Mouse (Mus musculus) C2C12 (cell line): Measurements from ENCODE around the gene Acoxl.

Source experiments
- CTCF ChIP-seq: IDR thresholded peaks from one replicate; pipeline ENCODE4 v1.5.1; 2011; ENCODE audit not compliant: control insufficient read depth, insufficient read depth, insufficient read length
- FOSL1 ChIP-seq: IDR thresholded peaks from one replicate; pipeline ENCODE4 v1.8.0; 2011; ENCODE audit warnings: mild to moderate bottlenecking, low read length; ENCODE audit not compliant: poor library complexity, insufficient read depth, severe bottlenecking
- MAX ChIP-seq: IDR thresholded peaks from one replicate; pipeline ENCODE4 v1.6.1; 2011; ENCODE audit warnings: mild to moderate bottlenecking, control low read depth
- USF1 ChIP-seq: IDR thresholded peaks from one replicate; pipeline ENCODE4 v1.6.1; 2011; ENCODE audit warnings: low read depth, mild to moderate bottlenecking, control low read depth, moderate library complexity

- TF ChIP-seq CTCF, result no peak
- no peak for TF ChIP-seq MAX
- TF ChIP-seq FOSL1, result no peak
- no peak for TF ChIP-seq USF1
These were observed 140.0 kb downstream of the Acoxl start for GRCm38 (mm10) chr2:127978601-127979230.
